Mouse (Mus musculus) midbrain, embryonic 16.5 days (tissue): Measurements from ENCODE around the gene Abhd14b. TPM values are rescaled to one million over a fixed set of nuclear protein-coding genes. Genes with fewer than 3 reads are reported as not detected.

Experiments used
- ATAC-seq: fragments of 200-750 bp; cut with Nextera tagmentation; 2 replicates; pipeline ENCODE4 v1.8.0; 2017; ENCODE audit warnings: moderate TSS enrichment
- H3K27ac ChIP-seq: fragments of 300-500 bp; sonication (generic); 2 replicates; pipeline ENCODE4 v1.5.1; 2014; ENCODE audit warnings: mild to moderate bottlenecking, low read length, mixed read lengths
- H3K27me3 ChIP-seq: fragments of 300-500 bp; sonication (generic); 2 replicates; pipeline ENCODE4 v1.6.1; 2014; ENCODE audit warnings: low read depth, low read length, mixed read lengths; ENCODE audit not compliant: control insufficient read depth, insufficient read depth
- H3K36me3 ChIP-seq: fragments of 300-500 bp; sonication (generic); 2 replicates; pipeline ENCODE4 v1.6.1; 2014; ENCODE audit warnings: mild to moderate bottlenecking, low read length, moderate library complexity, mixed read lengths; ENCODE audit not compliant: control insufficient read depth, insufficient read depth
- H3K4me1 ChIP-seq: fragments of 300-500 bp; sonication (generic); 2 replicates; pipeline ENCODE4 v1.6.1; 2014; ENCODE audit warnings: mild to moderate bottlenecking, low read length, mixed read lengths; ENCODE audit not compliant: control insufficient read depth, insufficient read depth
- H3K4me2 ChIP-seq: fragments of 300-500 bp; sonication (generic); 2 replicates; pipeline ENCODE4 v1.6.1; 2014; ENCODE audit warnings: mild to moderate bottlenecking, low read length, mixed read lengths
- H3K4me3 ChIP-seq: fragments of 300-500 bp; sonication (generic); 2 replicates; pipeline ENCODE4 v1.5.1; 2014; ENCODE audit warnings: low read depth, mild to moderate bottlenecking, low read length, moderate library complexity, mixed read lengths
- H3K9ac ChIP-seq: fragments of 300-500 bp; sonication (generic); 2 replicates; pipeline ENCODE4 v1.6.1; 2014; ENCODE audit warnings: low read depth, low read length, mixed read lengths
- H3K9me3 ChIP-seq: fragments of 300-500 bp; sonication (generic); replicated peaks from 2 replicates; pipeline ENCODE4 v1.6.1; 2014; ENCODE audit warnings: mild to moderate bottlenecking, low read length, mixed read lengths; ENCODE audit not compliant: control insufficient read depth, poor library complexity, severe bottlenecking
- WGBS: fragments of 180-500 bp; shearing (Covaris S2); extraction: QIAGEN DNeasy Blood & Tissue Kit; methylation state at CpG from one replicate; pipeline ENCODE4 v1.1.7; 2014; 5-methylcytosine and 5-hydroxymethylcytosine counted together
- polyA plus RNA-seq: library from polyadenylated mRNA; unstranded; fragments of >200 nt; fragmentation: Nextera tagmentation; extraction: Ambion mirVana; gene quantifications from 2 replicates; pipeline ENCODE4 v1.2.1, GENCODE M21; 2015

The Abhd14b gene
- polyA plus RNA-seq, 1 experiment from 2014 or later = 10.6 TPM

DNA sequence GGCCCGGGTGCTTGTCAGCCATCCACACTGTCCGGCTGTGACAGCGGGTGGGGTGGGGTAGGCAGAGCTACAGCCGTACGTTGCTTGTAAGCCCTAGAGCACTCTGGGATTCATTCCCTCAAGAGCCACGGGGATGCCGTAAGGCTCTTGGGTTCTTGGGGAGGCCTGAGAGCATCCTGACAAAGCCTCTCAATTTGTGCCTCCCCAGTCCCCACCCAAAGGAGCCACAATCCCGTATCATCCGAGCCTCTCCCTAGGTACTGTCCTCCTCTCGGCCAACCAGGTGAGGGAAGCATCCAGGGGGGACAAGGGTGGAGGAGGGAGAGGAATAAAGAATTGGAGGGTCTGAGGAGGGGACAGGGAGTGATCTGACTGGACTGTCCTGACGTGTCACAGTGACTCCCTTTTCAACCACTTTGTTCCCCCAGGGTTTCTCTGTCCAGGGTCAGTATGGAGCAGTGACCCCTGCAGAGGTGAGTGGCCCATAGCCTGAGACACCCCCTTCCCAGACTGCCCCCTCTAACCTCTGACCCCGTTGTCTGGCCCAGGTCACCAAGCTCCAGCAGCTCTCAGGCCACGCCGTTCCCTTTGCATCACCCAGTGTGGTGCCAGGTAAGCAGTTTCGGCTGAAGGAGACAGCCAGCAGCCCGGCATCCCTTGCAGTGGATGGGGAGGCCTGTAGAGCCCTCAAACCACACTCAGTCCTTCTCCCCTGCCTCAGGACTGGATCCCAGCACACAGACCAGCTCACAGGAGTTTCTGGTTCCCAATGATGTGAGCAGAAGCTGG is 14.6 kb downstream of the Abhd14b start:
- Histone ChIP-seq H3K4me3 (no peak overlapping the region), H3K27me3 (no peaks in the 10 kb centered on the region), H3K9me3 (no peaks in the 10 kb centered on the region), H3K27ac (no peak overlapping the region), H3K36me3 (peaks cover 27% of the 10 kb centered on the region), H3K9ac (no peak overlapping the region), H3K4me1 (peaks cover 37% of the 10 kb centered on the region), H3K4me2 (no peak overlapping the region)
- no peak for ATAC-seq
- WGBS = 80% methylated on average over 16 of the region's 16 CpGs

GRCm38 (mm10) chr9:106462430-106462800 is 15.2 kb downstream of the Abhd14b start:
- ATAC-seq = no peak
- H3K27me3 ChIP-seq = no peaks in the 10 kb centered on the region
- H3K9ac ChIP-seq = no peak overlapping the region
- H3K4me1 ChIP-seq = peaks cover 31% of the 10 kb centered on the region
- H3K27ac ChIP-seq = no peak overlapping the region
- H3K9me3 ChIP-seq = no peaks in the 10 kb centered on the region
- no peak overlapping the region for H3K4me3 ChIP-seq
- no peak overlapping the region for H3K4me2 ChIP-seq
- H3K36me3 ChIP-seq = peaks cover 27% of the 10 kb centered on the region
- WGBS = 92% methylated on average over 12 of the region's 12 CpGs

GRCm38 (mm10) chr9:106463122-106464063 is 16.1 kb downstream of the Abhd14b start:
- ATAC-seq = no peak
- Histone ChIP-seq H3K27me3 (no peaks in the 10 kb centered on the region), H3K4me1 (peaks cover 22% of the 10 kb centered on the region; the same call in 1 of the 2 replicates), H3K36me3 (peaks cover 27% of the 10 kb centered on the region), H3K4me3 (no peak overlapping the region), H3K9me3 (no peaks in the 10 kb centered on the region), H3K9ac (no peak overlapping the region), H3K27ac (no peak overlapping the region), H3K4me2 (no peak overlapping the region)
- WGBS = 80% methylated on average over 21 of the region's 21 CpGs

DNA sequence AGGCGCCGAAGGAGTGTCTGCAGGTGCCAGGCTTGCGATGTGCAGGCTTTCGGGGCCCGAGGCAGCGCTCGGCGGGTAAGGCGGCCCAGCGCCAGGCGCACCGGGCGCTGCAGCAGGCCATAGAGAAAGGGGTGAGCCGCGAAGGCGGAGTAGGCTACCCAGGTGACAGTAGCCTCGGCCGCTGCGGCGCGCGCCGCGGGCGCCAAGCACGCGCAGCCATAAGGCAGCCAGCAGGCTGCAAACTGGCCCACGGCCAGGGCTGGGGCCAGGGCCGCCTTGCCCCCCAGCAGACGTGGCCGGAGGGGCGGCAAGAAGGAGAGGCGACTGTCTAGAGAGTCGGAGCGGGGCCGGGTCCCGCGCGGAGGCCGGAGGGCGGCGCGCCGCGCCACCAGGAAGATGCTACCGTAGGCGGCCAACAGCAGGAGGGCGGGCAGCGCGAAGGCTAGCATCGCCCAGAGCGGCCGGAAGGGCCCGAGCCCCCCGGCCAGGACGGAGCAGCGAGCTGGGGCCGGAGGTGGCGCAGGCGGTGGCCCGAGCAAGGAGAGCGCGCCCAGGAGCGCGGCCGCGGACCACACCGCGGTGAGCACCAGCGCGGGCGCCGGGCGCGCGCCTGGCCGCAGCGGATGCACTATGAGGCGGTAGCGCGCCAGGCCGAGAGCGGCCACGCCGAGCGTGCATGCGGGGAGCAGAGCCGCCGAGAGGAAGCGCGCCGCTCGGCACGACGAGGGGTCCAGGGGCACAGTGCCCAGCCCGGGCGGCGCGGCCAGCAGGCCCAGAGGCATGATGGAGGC is 17.7 kb downstream of the Abhd14b start:
- H3K9me3 ChIP-seq = no peaks in the 10 kb centered on the region
- no peaks in the 10 kb centered on the region for H3K27me3 ChIP-seq
- peak; percentile 78 for ATAC-seq
- 1% methylated on average over 88 of the region's 99 CpGs for WGBS
- H3K36me3 ChIP-seq = peaks cover 27% of the 10 kb centered on the region
- peak overlapping the region; percentile 75 for H3K4me2 ChIP-seq
- peak overlapping the region; percentile 81 for H3K27ac ChIP-seq
- peak overlapping the region; percentile 77 for H3K9ac ChIP-seq
- H3K4me1 ChIP-seq = peaks cover 14% of the 10 kb centered on the region; the same call in 1 of the 2 replicates
- peak overlapping the region; percentile 45 for H3K4me3 ChIP-seq

DNA sequence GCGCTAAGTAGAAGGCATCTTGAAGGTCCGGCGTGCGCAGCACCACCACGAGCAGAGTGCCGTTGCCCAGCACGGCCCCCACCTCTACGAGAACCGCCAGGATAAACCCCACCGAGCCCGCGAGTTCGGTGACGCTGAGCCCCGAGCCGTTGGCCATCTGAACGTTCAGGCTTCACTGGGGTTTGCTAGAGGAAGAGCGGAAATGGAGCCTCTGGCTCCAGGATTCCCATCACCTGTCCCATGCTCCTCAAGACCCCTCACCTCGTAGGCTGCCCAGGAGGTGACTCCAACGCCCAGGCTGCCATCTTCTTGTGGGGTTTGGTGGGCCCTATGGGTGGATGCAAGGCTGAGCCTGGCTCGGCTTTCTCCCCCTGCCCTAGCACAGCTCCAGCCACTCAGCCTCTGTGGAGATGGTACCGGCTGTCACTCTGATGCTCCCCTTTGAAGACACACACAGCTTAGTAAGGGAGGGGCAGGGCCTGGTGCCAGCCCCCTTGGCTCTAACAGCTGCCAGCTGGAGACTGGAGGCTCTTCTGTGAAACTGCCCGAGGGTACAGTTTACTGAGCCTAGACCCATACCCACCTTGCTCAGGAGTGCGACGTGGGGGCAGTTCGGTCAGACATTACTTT is 18.4 kb downstream of the Abhd14b start, which contains the start of gene Gpr62:
Gene Gpr62, minus strand, starts transcription at position 368 of the 630 bp plus-strand sequence.
- Histone ChIP-seq H3K27me3 (no peaks in the 10 kb centered on the region), H3K9me3 (no peaks in the 10 kb centered on the region), H3K27ac (peak within 1 kb of the TSS; percentile 81), H3K4me3 (peak within 1 kb of the TSS; percentile 45), H3K9ac (peak within 1 kb of the TSS; percentile 77), H3K36me3 (peaks cover 21% of the 10 kb centered on the region), H3K4me2 (peak within 1 kb of the TSS; percentile 75), H3K4me1 (peaks cover 12% of the 10 kb centered on the region; the same call in 1 of the 2 replicates)
- peak; percentile 50 for ATAC-seq
- WGBS = 26% methylated on average over 26 of the region's 26 CpGs

DNA sequence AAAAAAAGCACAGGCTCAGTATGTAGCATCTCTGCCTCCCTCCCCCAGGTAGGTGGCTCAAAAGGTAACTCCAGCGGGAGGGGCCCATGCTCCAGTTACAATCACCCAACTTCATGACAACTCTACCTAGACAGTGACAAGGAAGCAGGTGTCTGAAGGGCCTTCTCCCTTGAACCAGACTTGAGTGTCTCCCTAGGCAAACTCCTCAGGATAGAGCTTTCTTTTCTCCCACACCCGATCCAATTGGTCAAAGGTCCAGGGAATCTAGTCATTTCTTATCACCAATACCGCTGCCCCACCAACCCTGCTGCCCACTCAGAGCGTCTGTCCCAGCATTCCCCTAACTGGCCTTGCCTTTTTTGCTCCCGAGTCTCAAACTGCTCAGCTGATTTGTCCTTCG is 19.5 kb downstream of the Abhd14b start:
- Histone ChIP-seq H3K27ac (no peak overlapping the region), H3K27me3 (0 out of 2 replicates have a peak, but pooled peaks cover 3% of the 10 kb centered on the region), H3K4me2 (no peak overlapping the region), H3K4me1 (peaks cover 12% of the 10 kb centered on the region; the same call in 1 of the 2 replicates), H3K9me3 (no peaks in the 10 kb centered on the region), H3K36me3 (peaks cover 13% of the 10 kb centered on the region), H3K9ac (no peak overlapping the region), H3K4me3 (no peak overlapping the region)
- no peak for ATAC-seq
- 94% methylated on average over 6 of the region's 6 CpGs for WGBS

DNA sequence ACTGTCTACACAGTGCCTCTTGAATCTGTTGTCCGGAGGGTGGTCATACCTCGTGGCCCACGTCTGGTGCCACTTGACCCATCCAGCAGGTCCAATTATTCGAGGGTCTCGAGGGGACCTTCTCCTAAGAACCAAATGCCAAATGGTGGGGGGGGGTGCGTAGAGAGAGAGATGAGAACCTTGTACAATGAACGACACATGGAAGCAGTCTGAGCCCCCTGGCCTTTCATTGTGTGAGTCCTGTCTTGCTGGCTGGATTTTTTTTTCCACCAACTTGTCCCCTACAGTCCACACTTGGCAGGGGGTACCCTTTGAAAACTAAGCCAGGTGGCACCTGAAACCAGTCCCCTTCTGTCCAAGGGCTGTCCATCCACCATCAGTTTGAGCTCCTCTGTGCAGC is 20.5 kb downstream of the Abhd14b start:
- H3K36me3 ChIP-seq = peaks cover 11% of the 10 kb centered on the region
- no peaks in the 10 kb centered on the region for H3K9me3 ChIP-seq
- no peak overlapping the region for H3K4me2 ChIP-seq
- 88% methylated on average over 7 of the region's 7 CpGs for WGBS
- H3K4me3 ChIP-seq = no peak overlapping the region
- H3K27me3 ChIP-seq = 0 out of 2 replicates have a peak, but pooled peaks cover 3% of the 10 kb centered on the region
- H3K27ac ChIP-seq = no peak overlapping the region
- H3K9ac ChIP-seq = no peak overlapping the region
- ATAC-seq = no peak
- H3K4me1 ChIP-seq = peaks cover 12% of the 10 kb centered on the region; the same call in 1 of the 2 replicates

DNA sequence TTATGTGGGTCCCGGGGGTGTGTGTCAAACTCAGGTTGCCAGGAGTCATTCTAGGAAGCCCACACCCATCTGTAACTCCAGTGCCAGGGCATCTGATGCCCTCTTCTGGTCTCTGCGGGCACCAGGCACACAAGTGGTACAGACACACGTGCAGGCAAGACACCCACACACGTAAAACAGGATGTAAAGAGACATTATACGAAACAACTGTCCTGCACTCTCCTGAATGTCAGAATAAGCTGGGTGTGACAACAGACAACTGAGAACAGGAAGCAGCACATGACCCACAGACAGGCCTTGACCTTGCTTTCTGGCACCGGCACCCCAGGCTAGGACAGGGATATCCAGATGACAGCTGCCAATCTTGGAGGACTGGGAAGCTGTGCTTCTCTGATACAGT is 22.1 kb downstream of the Abhd14b start:
- peaks cover 12% of the 10 kb centered on the region; the same call in 1 of the 2 replicates for H3K4me1 ChIP-seq
- no peak overlapping the region for H3K4me2 ChIP-seq
- WGBS = 77% methylated on average over 6 of the region's 6 CpGs
- H3K9me3 ChIP-seq = no peaks in the 10 kb centered on the region
- H3K27me3 ChIP-seq = 0 out of 2 replicates have a peak, but pooled peaks cover 3% of the 10 kb centered on the region
- H3K4me3 ChIP-seq = no peak overlapping the region
- no peaks in the 10 kb centered on the region for H3K36me3 ChIP-seq
- no peak overlapping the region for H3K9ac ChIP-seq
- ATAC-seq = no peak
- H3K27ac ChIP-seq = no peak overlapping the region
